Mouse (Mus musculus) intestine, postnatal 0 days (tissue): ENCODE data around the gene Vsig8. TPM values are rescaled to one million over a fixed set of nuclear protein-coding genes. Genes with fewer than 3 reads are reported as not detected.

Experiments
- ATAC-seq: fragments of 200-750 bp; cut with Nextera tagmentation; 2 replicates; pipeline ENCODE4 v1.8.0; 2017; ENCODE audit warnings: mild to moderate bottlenecking, moderate TSS enrichment, moderate library complexity
- H3K27ac ChIP-seq: fragments of 300-500 bp; sonication (generic); 2 replicates; pipeline ENCODE4 v1.5.1; 2014; ENCODE audit warnings: mild to moderate bottlenecking, low read depth, low read length, moderate library complexity
- H3K27me3 ChIP-seq: fragments of 300-500 bp; sonication (generic); replicated peaks from 2 replicates; pipeline ENCODE4 v1.6.1; 2014; ENCODE audit warnings: low read length, mixed read lengths; ENCODE audit not compliant: control insufficient read depth, insufficient read depth
- H3K36me3 ChIP-seq: fragments of 300-500 bp; sonication (generic); 2 replicates; pipeline ENCODE4 v1.6.1; 2014; ENCODE audit warnings: mild to moderate bottlenecking, moderate library complexity; ENCODE audit not compliant: control insufficient read depth, insufficient read depth
- H3K4me1 ChIP-seq: fragments of 300-500 bp; sonication (generic); replicated peaks from 2 replicates; pipeline ENCODE4 v1.6.1; 2014; ENCODE audit warnings: antibody characterized with exemption, low read length, mixed read lengths; ENCODE audit not compliant: control insufficient read depth, insufficient read depth
- H3K4me2 ChIP-seq: fragments of 300-500 bp; sonication (generic); replicated peaks from 2 replicates; pipeline ENCODE4 v1.6.1; 2014; ENCODE audit warnings: low read depth, mild to moderate bottlenecking, moderate library complexity
- H3K4me3 ChIP-seq: fragments of 300-500 bp; sonication (generic); 2 replicates; pipeline ENCODE4 v1.5.1; 2014; ENCODE audit warnings: low read depth, low read length
- H3K9ac ChIP-seq: fragments of 300-500 bp; sonication (generic); 2 replicates; pipeline ENCODE4 v1.6.1; 2014; ENCODE audit warnings: mild to moderate bottlenecking, low read depth, low read length
- H3K9me3 ChIP-seq: fragments of 300-500 bp; sonication (generic); 2 replicates; pipeline ENCODE4 v1.6.1; 2016; ENCODE audit warnings: mixed run types; ENCODE audit not compliant: control insufficient read depth
- CTCF ChIP-seq: sonication (generic); IDR thresholded peaks from 2 replicates; pipeline ENCODE4 v1.5.1; 2016; ENCODE audit warnings: low read depth, mild to moderate bottlenecking, control low read depth, antibody characterized with exemption, moderate library complexity
- WGBS: fragments of 180-500 bp; shearing (Covaris S2); extraction: QIAGEN DNeasy Blood & Tissue Kit; methylation state at CpG from one replicate; pipeline ENCODE4 v1.1.7; 2014; 5-methylcytosine and 5-hydroxymethylcytosine counted together
- polyA plus RNA-seq: library from polyadenylated mRNA; unstranded; fragments of >200 nt; fragmentation: Nextera tagmentation; extraction: Ambion mirVana; gene quantifications from 2 replicates; pipeline ENCODE4 v1.2.1, GENCODE M21; 2015

Vsig8 gene
- polyA plus RNA-seq, 1 experiment from 2014 or later = 0.53 TPM

GRCm38 (mm10) chr1:172525971-172526370 is 29.8 kb upstream of the Vsig8 start:
- no peak for ATAC-seq
- TF ChIP-seq CTCF = no peak
- H3K9ac ChIP-seq = no peak overlapping the region
- peak overlapping the region; percentile 28; the same call in 1 of the 2 replicates for H3K27ac ChIP-seq
- H3K36me3 ChIP-seq = no peaks in the 10 kb centered on the region
- H3K4me1 ChIP-seq = 0 out of 2 replicates have a peak, but pooled peaks cover 3% of the 10 kb centered on the region
- H3K4me2 ChIP-seq = 0 out of 2 replicates have a peak overlapping the region, but pooled peaks have one; percentile 1
- no peaks in the 10 kb centered on the region for H3K9me3 ChIP-seq
- H3K27me3 ChIP-seq = peaks cover 6% of the 10 kb centered on the region; the same call in 1 of the 2 replicates
- 67% methylated on average over 7 of the region's 7 CpGs for WGBS
- H3K4me3 ChIP-seq = no peak overlapping the region

GRCm38 (mm10) chr1:172526380-172527081 is 29.2 kb upstream of the Vsig8 start:
- no peak overlapping the region for H3K4me3 ChIP-seq
- H3K36me3 ChIP-seq = no peaks in the 10 kb centered on the region
- ATAC-seq = no peak
- no peaks in the 10 kb centered on the region for H3K9me3 ChIP-seq
- WGBS = 63% methylated on average over 23 of the region's 23 CpGs
- H3K27me3 ChIP-seq = peaks cover 6% of the 10 kb centered on the region; the same call in 1 of the 2 replicates
- 0 out of 2 replicates have a peak overlapping the region, but pooled peaks have one; percentile 1 for H3K4me2 ChIP-seq
- H3K9ac ChIP-seq = no peak overlapping the region
- 0 out of 2 replicates have a peak, but pooled peaks cover 3% of the 10 kb centered on the region for H3K4me1 ChIP-seq
- peak overlapping the region; percentile 28; the same call in 1 of the 2 replicates for H3K27ac ChIP-seq
- TF ChIP-seq CTCF = no peak

GRCm38 (mm10) chr1:172527431-172527830 is 28.3 kb upstream of the Vsig8 start:
- Histone ChIP-seq H3K9me3 (no peaks in the 10 kb centered on the region), H3K9ac (no peak overlapping the region), H3K4me2 (no peak overlapping the region), H3K36me3 (no peaks in the 10 kb centered on the region), H3K4me3 (no peak overlapping the region), H3K27ac (no peak overlapping the region), H3K27me3 (peaks cover 9% of the 10 kb centered on the region), H3K4me1 (peaks cover 3% of the 10 kb centered on the region; the same call in 1 of the 2 replicates)
- no peak for ATAC-seq
- WGBS = 94% methylated on average over 10 of the region's 10 CpGs
- TF ChIP-seq CTCF = no peak

GRCm38 (mm10) chr1:172528701-172529100 is 27.0 kb upstream of the Vsig8 start:
- Histone ChIP-seq H3K27ac (no peak overlapping the region), H3K4me1 (peaks cover 3% of the 10 kb centered on the region; the same call in 1 of the 2 replicates), H3K27me3 (peaks cover 12% of the 10 kb centered on the region), H3K4me2 (no peak overlapping the region), H3K9me3 (no peaks in the 10 kb centered on the region), H3K9ac (no peak overlapping the region), H3K4me3 (no peak overlapping the region), H3K36me3 (no peaks in the 10 kb centered on the region)
- 4% methylated on average over 7 of the region's 7 CpGs for WGBS
- peak; percentile 78 for ATAC-seq
- peak; percentile 100 for TF ChIP-seq CTCF

- peaks cover 12% of the 10 kb centered on the region for H3K27me3 ChIP-seq
- ATAC-seq = no peak
Observed at GRCm38 (mm10) chr1:172530544-172531220, 25.1 kb upstream of the Vsig8 start.

GRCm38 (mm10) chr1:172532551-172532950 is 23.2 kb upstream of the Vsig8 start:
- no peaks in the 10 kb centered on the region for H3K9me3 ChIP-seq
- peak; percentile 49; the same call in 1 of the 2 replicates for ATAC-seq
- H3K9ac ChIP-seq = no peak overlapping the region
- no peaks in the 10 kb centered on the region for H3K36me3 ChIP-seq
- peaks cover 3% of the 10 kb centered on the region; the same call in 1 of the 2 replicates for H3K4me1 ChIP-seq
- WGBS = 2% methylated on average over 13 of the region's 13 CpGs
- no peak for TF ChIP-seq CTCF
- peak overlapping the region; percentile 14; the same call in 1 of the 2 replicates for H3K4me3 ChIP-seq
- H3K27ac ChIP-seq = no peak overlapping the region
- peaks cover 9% of the 10 kb centered on the region for H3K27me3 ChIP-seq
- H3K4me2 ChIP-seq = peak overlapping the region; percentile 55

More at GRCm38 (mm10) chr1:172530544-172531220, 25.1 kb upstream of the Vsig8 start:
- WGBS = 36% methylated on average over 8 of the region's 8 CpGs
- Histone ChIP-seq H3K4me1 (peaks cover 3% of the 10 kb centered on the region; the same call in 1 of the 2 replicates), H3K4me2 (no peak overlapping the region), H3K9me3 (no peaks in the 10 kb centered on the region), H3K27ac (no peak overlapping the region), H3K9ac (no peak overlapping the region), H3K36me3 (no peaks in the 10 kb centered on the region), H3K4me3 (no peak overlapping the region)
- TF ChIP-seq CTCF = 0 out of 2 replicates have a peak, but pooled peaks have one; percentile 7
